Mouse (Mus musculus) macrophage (primary cell): ENCODE results near the gene Islr. TPM values are rescaled to one million over a fixed set of nuclear protein-coding genes. Genes with fewer than 3 reads are reported as not detected.

Experiments used
- H3K27ac ChIP-seq: fragments of 350-480 bp; formaldehyde crosslinking; 2 replicates; pipeline ENCODE4 v1.9.0; 2021
- H3K36me3 ChIP-seq: fragments of 350-480 bp; formaldehyde crosslinking; 2 replicates; pipeline ENCODE4 v1.9.0; 2021; ENCODE audit errors: inconsistent target
- H3K4me3 ChIP-seq: fragments of 350-480 bp; formaldehyde crosslinking; 2 replicates; pipeline ENCODE4 v1.9.0; 2021; ENCODE audit errors: inconsistent target
- H3K79me2 ChIP-seq: fragments of 350-480 bp; formaldehyde crosslinking; 2 replicates; pipeline ENCODE4 v1.9.0; 2021; ENCODE audit errors: inconsistent target
- WGBS: methylation state at CpG from one replicate; pipeline ENCODE4 v1.1.7; 2026; ENCODE audit warnings: inconsistent platforms; ENCODE audit not compliant: missing documents; 5-methylcytosine and 5-hydroxymethylcytosine counted together
- polyA plus RNA-seq: library from polyadenylated mRNA; stranded (reverse); fragments of 250-400 nt; gene quantifications from 3 replicates; pipeline ENCODE4 v1.2.4, GENCODE M21; 2018; ENCODE audit warnings: inconsistent platforms

Islr gene
- polyA plus RNA-seq, 1 experiment from 2014 or later, result not detected

DNA sequence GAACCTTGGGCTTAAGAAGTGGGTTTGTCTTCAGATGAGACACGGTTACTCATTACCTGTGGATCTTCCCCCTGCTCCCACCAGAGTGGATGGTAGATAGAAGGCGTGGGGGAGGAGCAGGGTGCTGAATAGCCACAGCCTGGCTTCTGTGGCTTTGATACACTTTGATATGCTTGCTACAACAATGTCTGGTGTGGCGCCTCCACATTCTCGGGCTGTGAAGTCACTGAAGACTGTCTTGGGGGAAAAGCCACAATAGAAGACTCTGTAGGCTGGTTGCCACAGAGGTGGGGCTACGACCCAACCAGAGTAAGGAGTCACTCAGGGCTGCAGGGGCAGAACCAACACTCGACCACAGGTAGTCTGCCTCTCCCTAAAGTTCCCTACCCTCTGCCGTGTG is 72.4 kb downstream of the Islr start:
- no peaks in the 10 kb centered on the region for H3K79me2 ChIP-seq
- WGBS, result 66% methylated on average over 7 of the region's 7 CpGs
- H3K27ac ChIP-seq, result no peak overlapping the region
- H3K36me3 ChIP-seq, result no peaks in the 10 kb centered on the region
- H3K4me3 ChIP-seq, result no peak overlapping the region

DNA sequence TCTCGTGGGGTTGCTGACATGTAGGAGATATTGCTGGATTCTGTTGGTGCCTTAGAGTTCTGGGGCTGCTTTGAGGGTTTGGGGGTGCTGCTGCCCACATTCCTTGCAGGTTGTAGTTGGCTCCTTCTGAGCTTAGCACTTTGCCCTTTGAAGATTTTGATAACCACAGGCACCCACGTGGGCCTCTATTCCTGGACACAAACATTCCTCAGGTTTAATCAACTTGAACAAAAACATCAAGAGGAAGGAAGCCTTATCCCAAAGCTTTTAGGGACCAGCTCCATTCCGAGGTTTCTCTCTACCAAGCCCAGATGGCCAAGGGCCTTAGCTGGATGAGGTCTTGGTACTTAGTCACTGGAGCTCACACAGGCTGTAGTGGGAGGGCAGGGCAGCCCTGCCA is 73.2 kb downstream of the Islr start:
- H3K27ac ChIP-seq, result no peak overlapping the region
- H3K4me3 ChIP-seq, result no peak overlapping the region
- 52% methylated on average over 3 of the region's 3 CpGs for WGBS

DNA sequence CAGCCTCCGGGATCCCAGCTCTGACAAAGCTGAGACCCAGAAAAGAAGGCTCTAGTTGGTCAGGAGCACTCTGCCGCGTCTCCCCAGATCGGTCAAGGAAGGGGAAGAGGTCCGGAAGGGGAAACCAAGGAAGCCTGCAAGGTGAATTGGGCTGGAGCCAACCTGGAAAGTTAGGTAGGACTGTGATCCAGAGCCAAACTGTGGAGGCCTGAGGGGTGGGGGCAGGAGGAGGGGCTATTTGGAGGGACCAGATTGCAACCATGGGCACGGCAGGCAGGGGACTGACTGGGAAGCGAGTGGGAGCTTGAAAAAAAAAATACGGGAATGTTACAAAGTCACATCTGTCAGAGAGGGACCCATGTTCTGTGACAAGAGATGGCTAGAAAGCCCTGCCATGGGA is 74.6 kb downstream of the Islr start:
- no peak overlapping the region for H3K27ac ChIP-seq
- H3K36me3 ChIP-seq, result no peaks in the 10 kb centered on the region
- 34% methylated on average over 8 of the region's 8 CpGs for WGBS
- no peak overlapping the region for H3K4me3 ChIP-seq
- no peaks in the 10 kb centered on the region for H3K79me2 ChIP-seq

More for the DNA sequence above, 73.2 kb downstream of the Islr start:
- no peaks in the 10 kb centered on the region for H3K36me3 ChIP-seq
- no peaks in the 10 kb centered on the region for H3K79me2 ChIP-seq

DNA sequence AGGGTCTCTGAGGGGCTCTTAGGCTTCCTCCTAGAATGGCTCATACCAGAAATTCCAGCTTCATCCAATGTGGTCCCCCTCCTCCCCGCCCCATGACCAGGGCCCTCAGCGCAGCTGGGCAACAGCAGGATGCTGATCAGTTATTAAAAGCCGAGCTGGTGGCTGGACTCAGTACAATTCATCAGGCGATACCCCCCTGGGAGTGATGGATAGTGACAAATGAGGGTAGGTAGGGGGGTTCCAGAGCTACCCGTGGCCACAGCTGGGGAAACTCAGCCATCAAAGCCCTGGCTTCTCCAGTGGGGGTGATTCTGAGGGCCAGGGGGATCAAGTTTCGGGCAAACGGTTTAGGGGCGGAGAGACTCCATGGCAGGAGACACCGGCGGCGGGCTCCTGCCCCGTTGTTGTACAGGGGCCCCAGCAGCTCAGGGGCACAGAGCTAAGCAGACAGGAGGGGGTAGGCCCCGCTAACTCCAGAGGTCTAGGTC is 75.1 kb downstream of the Islr start:
- Histone ChIP-seq H3K36me3 (no peaks in the 10 kb centered on the region), H3K4me3 (no peak overlapping the region)
- WGBS, result 24% methylated on average over 13 of the region's 13 CpGs

DNA sequence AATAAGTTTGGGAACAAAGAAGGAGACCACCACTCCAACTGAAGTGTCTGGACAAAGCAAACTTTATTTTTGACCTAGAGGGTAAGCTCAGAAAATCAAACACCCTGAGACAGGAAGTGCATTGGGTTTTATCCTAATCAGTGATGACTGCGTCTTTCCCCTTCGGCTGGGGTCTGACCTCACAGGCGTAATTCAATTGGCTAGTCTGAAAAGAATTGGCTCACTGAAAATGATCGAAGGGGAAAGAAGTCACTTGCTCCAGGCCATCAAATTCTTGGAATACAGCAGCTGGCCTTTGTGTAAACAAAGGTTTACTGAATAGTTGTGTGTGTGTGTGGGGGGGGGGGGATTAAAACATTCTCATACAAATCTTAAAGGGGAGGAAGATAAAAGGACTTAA is 78.3 kb downstream of the Islr start:
- Histone ChIP-seq H3K4me3 (no peak overlapping the region), H3K79me2 (no peaks in the 10 kb centered on the region), H3K36me3 (no peaks in the 10 kb centered on the region), H3K27ac (no peak overlapping the region)
- WGBS, result 66% methylated on average over 4 of the region's 4 CpGs

More for the DNA sequence above, 75.1 kb downstream of the Islr start:
- no peaks in the 10 kb centered on the region for H3K79me2 ChIP-seq
- no peak overlapping the region for H3K27ac ChIP-seq

DNA sequence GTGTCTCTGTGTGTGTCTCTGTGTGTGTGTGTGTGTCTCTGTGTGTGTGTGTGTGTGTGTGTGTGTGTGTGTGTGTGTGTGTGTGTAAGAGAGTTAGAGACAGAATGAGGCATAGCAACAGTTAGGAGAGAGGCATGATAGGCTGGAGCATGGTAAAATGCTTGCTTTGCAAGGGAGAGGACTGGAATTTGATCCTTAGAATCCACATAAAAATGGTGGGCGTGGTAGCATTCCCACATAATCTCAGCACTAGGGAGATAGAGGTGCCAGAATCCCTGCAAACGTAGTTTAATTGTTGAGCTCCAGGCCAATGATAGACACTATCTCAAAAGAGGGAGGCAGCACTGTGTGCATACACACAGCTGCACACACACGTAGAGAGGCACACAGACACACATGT is 79.0 kb downstream of the Islr start:
- Histone ChIP-seq H3K4me3 (no peak overlapping the region), H3K27ac (no peak overlapping the region)
- WGBS, result 78% methylated on average over 3 of the region's 3 CpGs

DNA sequence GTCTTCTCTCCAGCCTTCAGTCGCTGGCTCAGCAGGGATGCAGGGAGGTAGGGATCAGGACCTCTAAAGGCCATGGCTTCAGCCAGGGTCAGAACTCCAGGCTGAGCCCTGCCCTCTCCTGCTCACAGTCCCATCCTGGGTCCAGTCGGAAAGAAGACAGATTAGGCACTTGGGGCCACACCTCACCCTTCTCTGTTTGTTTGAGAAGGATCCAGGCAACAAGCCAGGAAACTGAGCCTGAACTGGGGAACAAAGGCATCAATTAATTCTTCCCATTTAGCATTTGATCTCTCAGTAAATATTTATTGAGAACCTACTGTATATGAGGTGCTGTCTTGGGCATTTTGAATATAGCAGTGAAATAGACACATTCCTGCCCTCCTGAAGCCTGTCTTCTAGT is 85.4 kb downstream of the Islr start, which contains the start of gene Ccdc33:
Ccdc33 (minus strand) TSS at position 153 of the 400 bp plus-strand sequence.
- Histone ChIP-seq H3K79me2 (no peaks in the 10 kb centered on the region), H3K36me3 (no peaks in the 10 kb centered on the region)
- 100% methylated on average over 2 of the region's 2 CpGs for WGBS

More for the DNA sequence above, 79.0 kb downstream of the Islr start:
- Histone ChIP-seq H3K36me3 (no peaks in the 10 kb centered on the region), H3K79me2 (no peaks in the 10 kb centered on the region)

DNA sequence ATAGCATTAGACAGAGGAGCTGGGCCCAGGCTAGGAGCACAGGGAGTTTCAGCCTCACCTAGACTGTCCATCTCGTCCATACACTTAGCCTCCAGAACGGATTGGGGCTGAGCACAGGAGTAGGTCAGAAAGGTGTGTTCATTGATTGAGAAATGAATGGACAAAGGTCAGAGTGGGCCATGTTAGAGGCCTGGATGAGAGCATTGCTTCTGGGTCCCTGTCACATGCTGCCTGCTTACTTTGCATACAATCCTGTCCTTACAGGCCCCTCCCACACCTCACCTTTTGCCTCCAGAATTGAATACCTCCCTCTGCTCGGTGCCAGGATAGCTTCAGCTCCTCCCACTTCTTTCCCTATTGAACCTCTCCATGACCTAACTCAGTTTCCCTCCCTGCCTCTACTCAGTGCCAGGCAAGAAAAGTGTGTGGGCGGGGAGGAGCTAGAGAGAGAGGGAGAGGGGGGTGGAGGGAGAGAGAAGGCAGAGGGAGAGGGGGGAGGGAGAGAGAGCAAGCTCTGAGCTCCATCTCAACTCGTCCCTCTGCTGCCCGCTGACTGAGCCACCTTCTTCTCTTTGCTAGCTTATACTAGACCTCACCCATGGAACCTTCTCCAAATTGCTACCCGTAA is 88.0 kb downstream of the Islr start:
- Histone ChIP-seq H3K36me3 (no peaks in the 10 kb centered on the region), H3K4me3 (no peak overlapping the region), H3K27ac (no peak overlapping the region), H3K79me2 (no peaks in the 10 kb centered on the region)
- WGBS, result 74% methylated on average over 6 of the region's 7 CpGs

More for the DNA sequence above, 85.4 kb downstream of the Islr start, which contains the start of gene Ccdc33:
- Histone ChIP-seq H3K27ac (no peak within 1 kb of the TSS), H3K4me3 (no peak within 1 kb of the TSS)

DNA sequence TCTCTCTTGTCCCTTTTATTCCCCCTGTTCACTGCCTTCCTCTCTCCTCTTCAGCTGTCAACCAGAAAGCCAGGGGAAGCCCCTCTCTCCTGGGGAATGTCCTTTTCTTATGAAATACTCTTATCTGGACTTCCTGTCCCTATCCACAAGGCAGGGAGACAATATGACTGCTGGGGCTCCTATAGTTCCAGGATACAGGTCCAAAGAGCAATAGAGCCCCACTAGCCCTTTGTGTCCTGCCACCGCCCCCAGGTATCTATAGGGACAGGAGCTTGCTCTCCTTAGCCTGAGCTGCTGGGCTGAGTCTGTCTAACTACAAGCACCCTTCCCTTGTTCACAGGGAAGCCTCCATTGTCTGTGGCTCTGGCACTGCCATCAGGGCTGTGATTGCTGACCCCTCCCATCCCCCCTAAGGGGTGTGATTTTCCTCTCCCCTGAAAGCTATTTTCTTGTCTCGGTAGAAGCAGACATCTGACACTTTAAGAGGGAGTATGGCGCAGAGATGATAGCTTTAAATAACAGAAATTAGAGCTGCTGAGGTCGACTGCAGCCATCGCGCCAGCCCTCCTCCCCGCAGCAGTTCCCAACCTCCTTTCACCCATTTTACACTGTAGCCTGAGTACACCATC is 88.7 kb downstream of the Islr start:
- WGBS, result 64% methylated on average over 7 of the region's 7 CpGs
- H3K4me3 ChIP-seq, result no peak overlapping the region

DNA sequence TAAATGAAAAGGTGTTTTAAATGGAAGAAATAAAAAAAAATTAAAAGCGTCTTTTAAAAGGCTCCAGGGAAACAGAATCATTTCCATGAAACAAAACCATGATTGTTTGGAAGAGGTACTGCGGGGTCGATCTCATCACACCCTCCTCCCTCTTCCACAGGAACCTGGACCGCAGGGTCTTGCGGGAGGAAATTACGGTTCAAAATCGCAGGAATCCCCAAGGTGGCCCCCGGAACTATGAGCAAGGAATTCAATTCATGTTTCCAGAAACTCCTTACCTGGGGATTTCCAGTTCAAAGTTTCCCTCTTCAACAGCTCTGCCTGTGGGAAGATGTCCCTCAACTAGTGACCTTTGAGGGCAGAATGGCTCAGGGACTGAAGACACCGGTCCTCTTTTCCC is 90.1 kb downstream of the Islr start:
- Histone ChIP-seq H3K4me3 (no peak overlapping the region), H3K79me2 (no peaks in the 10 kb centered on the region), H3K27ac (no peak overlapping the region), H3K36me3 (no peaks in the 10 kb centered on the region)
- WGBS, result under 1% methylated on average over 9 of the region's 9 CpGs

More for the DNA sequence above, 88.7 kb downstream of the Islr start:
- Histone ChIP-seq H3K27ac (no peak overlapping the region), H3K36me3 (no peaks in the 10 kb centered on the region), H3K79me2 (no peaks in the 10 kb centered on the region)

DNA sequence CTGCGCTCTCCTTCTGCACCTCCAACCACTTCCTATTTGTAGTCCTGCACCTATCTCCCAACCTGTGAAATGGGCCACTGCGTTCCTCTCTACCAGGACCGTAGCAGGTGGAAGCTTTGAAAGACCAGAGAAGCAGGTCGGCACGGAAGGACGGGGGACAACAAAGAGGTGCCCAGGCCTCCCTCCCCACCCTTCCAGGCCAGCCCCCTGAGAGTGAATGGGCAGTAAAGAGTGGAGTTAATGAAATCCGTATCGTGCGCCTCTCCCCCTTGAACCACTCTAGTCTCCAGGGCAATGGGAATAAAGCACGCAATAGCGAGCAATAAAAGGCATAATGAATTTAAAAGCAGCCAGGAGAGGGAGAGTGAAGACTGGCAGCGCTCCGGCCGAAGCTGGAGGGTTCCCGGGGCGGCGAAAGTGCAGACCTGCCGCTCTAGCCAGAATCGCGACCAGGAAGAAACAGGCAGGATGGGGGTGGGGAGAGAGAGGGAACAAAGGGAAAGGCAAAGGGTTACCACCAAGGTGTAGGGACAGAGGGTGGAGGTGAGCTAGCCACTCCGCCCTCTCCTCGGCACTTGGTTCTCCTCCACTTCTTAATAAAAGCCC is 90.7 kb downstream of the Islr start:
- H3K36me3 ChIP-seq, result no peaks in the 10 kb centered on the region
- no peaks in the 10 kb centered on the region for H3K79me2 ChIP-seq
- H3K27ac ChIP-seq, result no peak overlapping the region
- no peak overlapping the region for H3K4me3 ChIP-seq
- 10% methylated on average over 22 of the region's 22 CpGs for WGBS

DNA sequence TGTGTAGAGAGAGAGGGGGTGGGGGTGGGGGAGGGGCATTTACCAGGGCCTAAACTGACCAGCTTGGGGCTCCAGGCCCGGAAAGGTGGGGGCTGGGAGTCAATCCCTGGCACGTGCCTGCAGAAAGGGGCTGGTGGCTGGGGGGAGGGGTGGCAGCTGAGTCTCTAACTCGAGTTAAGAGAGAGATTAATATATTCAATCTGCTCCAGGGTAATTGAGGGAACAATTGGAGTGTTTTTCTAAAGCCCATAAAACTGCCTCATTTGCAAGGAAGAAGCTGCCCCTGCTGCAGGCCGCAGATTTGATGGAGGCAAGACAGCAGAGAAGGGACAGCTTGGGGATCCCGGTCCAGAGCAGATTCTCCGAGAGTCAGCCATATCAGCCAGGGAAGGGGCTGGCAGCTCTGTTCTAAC is 91.2 kb downstream of the Islr start:
- H3K36me3 ChIP-seq, result no peaks in the 10 kb centered on the region
- 38% methylated on average over 4 of the region's 6 CpGs for WGBS
- H3K27ac ChIP-seq, result no peak overlapping the region
- no peak overlapping the region for H3K4me3 ChIP-seq
- H3K79me2 ChIP-seq, result no peaks in the 10 kb centered on the region

DNA sequence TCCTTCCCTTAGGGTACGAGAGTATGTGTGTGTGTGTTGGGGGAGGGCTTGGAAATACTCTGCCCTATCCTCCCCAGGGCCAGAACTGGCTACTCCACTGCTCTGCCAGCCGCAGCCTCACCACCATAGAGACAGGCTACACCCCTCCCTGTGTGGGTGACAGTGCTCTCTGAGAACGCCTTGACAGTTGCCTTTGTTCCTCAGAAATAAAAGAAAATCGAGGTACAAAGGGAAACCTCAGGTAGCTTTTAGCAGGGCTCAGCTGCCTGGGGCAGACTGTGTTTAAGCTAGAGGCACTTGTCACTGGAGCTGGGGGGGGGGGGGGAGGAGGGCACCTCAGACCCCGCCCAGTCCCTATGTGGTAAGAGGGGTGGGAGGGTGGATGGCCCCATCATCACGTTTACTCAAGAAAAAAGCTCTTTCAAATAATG is 91.8 kb downstream of the Islr start:
- Histone ChIP-seq H3K27ac (no peak overlapping the region), H3K36me3 (no peaks in the 10 kb centered on the region)
- 52% methylated on average over 6 of the region's 6 CpGs for WGBS

DNA sequence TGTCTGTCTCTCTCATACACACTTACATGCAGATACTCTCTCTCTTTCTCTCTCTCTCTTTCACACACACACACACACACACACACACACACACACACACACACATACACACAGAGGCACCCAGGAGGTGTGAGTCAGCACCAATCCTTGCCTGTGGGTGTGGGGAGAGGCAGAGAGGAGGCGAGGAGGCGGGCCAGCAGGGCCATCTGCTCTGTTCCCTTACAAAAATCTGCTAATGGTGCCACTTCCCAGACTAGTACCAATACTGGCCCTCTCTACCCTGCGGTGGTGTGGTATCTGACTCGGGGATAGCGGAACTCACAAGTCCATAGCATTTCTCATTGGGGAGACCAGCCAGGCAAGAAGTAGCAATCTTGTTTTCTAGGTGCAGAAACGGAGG is 92.7 kb downstream of the Islr start:
- H3K27ac ChIP-seq, result no peak overlapping the region
- H3K36me3 ChIP-seq, result no peaks in the 10 kb centered on the region
- no peaks in the 10 kb centered on the region for H3K79me2 ChIP-seq
- no peak overlapping the region for H3K4me3 ChIP-seq
- WGBS, result 63% methylated on average over 6 of the region's 6 CpGs

More for the DNA sequence above, 91.8 kb downstream of the Islr start:
- Histone ChIP-seq H3K79me2 (no peaks in the 10 kb centered on the region), H3K4me3 (no peak overlapping the region)

DNA sequence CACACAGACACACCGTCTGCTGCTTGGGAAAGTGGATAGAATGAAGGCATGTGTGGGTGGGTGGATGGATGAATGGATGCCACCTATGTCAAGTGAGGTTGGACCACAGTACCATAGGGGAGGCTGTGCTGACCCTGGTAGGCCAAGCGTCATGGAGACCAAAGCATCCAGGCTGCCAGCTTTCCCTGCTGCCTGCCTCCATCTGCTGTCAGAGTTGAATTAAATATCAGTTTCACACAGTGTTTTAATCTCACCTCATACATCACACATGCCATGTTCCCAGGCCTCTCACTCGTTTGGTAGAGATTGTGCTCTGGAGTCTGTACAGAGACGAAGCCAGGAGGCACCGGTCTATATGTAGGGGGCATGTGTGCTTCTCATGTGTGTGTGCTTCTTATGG is 93.3 kb downstream of the Islr start:
- no peaks in the 10 kb centered on the region for H3K36me3 ChIP-seq
- 85% methylated on average over 5 of the region's 5 CpGs for WGBS
- H3K4me3 ChIP-seq, result no peak overlapping the region
- no peaks in the 10 kb centered on the region for H3K79me2 ChIP-seq
- no peak overlapping the region for H3K27ac ChIP-seq
